Mouse (Mus musculus): Measurements from ENCODE around the gene Fermt2. TPM values are rescaled to one million over a fixed set of nuclear protein-coding genes. Genes with fewer than 3 reads are reported as not detected.

Gene Fermt2
- total RNA-seq (2021) (100 to 1,000 TPM in 1 of 2 experiments, 10 to 100 TPM in 1; 77.1 to 114 TPM), polyA plus RNA-seq (2012; rRNA removed) (11.5 and 12.5 TPM in 2 replicates)
- long read RNA-seq, transcript Fermt2-201 (15 exons, 3,293 nt): major isoform, 42 of 61 reads
- long read RNA-seq, partial matches to known transcripts: 12 of 61 reads
- long read RNA-seq, other reads (novel, unspliced or antisense): 7 of 61 reads

GRCm38 (mm10) chr14:45529411-45530363 lies at the start of gene Fermt2:
Gene Fermt2, minus strand, starts transcription at chr14:45530118.
- peak; percentile 94 for DNase-seq

DNA sequence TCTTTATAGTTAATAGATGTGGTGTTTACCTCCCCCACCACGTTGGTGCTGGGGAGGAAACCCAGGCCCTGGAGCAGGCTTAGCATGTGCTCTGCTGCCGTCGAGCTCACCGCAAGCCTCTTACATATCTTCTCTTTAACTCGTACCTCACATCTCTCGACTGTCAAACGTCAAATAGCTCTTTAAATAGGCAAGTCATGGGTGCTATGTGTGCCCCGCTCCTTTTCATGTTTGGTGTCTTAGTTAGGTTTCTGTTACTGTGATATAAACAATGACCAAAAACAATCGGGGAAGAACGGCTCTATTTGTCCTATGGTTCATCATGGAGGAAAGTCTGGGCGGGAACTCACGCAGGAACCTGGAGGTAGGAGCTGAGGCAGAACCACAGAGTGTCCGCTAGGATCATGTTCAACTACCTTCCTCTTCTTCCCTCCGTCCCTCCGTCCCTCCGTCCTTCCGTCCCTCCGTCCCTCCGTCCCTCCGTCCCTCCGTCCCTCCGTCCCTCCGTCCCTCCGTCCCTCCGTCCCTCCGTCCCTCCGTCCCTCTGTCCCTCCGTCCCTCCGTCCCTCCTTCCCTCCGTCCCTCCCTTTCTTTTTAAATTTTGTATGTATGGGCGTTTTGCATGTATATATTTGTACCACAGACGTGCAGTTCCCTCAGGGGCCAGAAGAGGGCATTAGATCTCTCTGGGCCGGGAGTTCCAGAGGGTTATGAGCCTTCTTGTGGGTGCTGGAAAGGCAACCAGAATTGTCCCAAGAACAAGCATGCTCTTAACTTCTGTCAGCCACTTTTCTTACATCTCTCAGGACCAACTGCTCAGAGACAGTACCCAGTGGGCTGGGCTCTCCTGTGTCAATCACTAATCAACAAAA lies 36.4 kb upstream of the Fermt2 start:
- DNase-seq: peak; percentile 58

DNA sequence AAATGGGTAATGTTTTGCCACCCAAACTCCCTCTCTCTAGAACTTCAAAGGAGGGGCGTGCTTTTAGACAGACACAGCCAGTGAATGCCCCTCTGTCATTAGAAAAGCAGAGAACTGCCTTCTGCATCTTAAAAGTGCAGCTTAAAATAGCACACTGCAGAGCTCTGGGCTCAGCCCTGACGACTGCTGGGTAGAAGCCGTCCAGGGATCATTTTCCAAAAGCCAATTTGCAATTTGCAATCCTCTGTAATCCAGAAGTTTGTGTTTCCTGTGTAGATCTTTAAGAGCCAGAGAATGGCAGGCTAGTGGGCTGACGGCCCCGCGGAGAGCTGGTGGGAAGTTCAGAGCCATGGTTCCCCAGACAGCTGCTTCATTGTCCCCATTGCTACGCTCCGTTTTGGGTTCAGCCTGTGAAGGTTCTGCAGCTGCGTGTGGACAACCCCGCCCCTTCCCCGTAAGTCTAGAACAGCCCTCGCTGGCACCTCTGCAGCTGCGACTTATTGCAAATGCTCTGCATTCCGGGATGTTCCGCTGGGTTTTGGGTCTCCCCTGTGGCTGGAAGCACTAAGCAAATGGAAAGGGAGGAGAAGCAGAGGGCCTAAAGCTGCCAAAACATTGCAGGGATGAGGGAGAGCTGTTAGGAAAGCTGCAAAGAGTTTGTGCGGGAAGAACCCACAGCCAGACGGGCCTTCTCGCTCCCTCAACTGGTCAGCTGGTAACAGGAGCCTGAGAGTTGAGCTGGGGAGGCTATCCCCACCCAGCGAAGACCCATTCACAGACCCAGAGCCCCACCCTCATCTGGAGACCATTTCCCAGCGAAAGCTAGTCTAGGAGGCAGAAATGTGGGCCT lies 35.5 kb upstream of the Fermt2 start:
- DNase-seq: peak; percentile 49

GRCm38 (mm10) chr14:45563577-45563976 lies 33.7 kb upstream of the Fermt2 start:
- DNase-seq: peak; percentile 51

DNA sequence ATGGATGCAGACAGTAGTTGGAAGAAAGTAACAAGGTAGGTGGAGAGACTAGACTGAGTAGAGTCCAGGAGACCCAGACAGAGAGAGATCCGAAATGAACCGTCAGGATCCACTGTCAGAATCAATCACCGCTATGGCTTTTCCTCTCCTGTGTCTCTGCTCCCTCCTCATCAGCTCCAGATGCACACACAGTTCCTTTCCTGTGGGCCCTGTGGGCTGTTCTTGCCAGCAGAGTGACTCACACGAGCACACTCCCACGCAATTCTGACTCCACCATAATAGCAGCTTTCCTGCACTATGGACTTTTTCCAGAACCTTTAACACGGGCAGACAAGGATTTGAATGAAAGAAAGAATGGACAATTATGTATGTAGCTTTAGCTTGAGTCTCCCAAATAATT lies 31.8 kb upstream of the Fermt2 start:
- DNase-seq: peak; percentile 43

DNA sequence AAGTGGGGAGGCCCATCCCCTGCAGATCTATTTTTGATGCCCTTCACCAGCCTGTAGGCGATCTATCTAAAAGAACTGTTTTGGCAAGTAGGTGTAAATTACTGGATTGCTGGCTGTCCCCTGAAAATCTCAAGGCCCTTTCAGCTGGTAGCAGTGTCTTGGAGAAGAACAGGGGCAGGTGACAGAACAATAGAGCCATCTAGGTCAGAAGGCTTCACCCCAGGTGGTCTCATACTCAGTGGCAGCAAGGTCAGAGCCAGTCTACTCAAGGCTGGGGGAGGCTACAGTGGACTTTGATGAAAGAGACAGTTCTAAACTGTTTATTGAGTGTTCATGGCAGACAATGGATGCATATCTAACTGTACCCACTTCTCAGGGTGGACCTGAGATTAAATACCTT lies 29.1 kb upstream of the Fermt2 start:
- DNase-seq: no peak

GRCm38 (mm10) chr14:45554336-45554735 lies 24.4 kb upstream of the Fermt2 start:
- DNase-seq: no peak

DNA sequence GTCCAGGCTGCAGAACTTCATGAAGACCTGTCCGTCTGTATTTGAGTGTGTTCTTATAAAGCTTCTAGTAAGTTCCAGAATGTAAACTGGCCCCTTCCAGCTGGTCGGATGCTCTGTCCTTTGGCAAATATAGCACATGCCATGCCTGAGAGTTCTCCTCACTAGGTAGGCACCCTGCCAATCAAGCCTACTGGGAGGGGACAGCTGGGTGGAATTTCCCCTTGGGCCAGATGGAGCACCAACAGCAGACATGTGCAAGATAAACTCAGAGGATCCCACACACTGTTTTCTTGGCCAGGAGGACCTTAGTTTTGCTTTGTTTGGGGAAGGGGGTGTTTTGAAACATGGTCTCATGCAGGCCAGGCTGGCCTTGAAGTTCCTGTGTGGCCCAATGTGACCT lies 23.9 kb upstream of the Fermt2 start:
- peak; percentile 17 for DNase-seq

- DNase-seq: no peak
These were observed 22.5 kb upstream of the Fermt2 start for GRCm38 (mm10) chr14:45552431-45552830.

DNA sequence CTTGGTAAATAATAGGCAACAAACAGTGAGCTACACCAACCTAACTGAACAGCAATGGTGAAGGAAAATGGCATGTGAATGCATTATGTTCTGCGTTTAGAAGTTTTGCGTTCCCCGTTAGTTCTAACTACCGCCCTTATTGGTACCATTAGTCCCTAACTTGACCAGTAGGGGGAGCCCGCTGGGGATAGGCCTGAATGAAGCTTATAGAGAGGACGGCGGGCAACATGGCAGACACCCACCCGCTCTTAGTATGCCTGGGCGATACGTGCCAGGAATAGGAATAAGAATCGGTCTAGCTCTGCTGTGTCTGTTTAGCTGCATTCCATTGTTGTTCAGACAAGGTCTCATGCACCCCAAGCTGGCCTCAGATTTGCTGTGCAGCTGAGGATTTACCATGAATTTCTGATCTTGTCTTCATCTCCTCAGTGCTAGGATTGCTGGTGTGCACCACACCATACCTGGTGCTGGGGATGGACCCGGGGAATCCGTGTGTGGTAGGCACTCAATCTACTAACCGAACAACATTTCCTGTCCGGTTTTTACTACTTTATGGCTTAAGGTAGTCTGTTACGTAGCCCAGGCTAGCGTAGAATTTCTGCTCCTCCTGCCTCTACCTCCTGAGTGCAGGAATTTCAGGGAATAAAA lies 21.3 kb upstream of the Fermt2 start:
- DNase-seq: no peak

DNA sequence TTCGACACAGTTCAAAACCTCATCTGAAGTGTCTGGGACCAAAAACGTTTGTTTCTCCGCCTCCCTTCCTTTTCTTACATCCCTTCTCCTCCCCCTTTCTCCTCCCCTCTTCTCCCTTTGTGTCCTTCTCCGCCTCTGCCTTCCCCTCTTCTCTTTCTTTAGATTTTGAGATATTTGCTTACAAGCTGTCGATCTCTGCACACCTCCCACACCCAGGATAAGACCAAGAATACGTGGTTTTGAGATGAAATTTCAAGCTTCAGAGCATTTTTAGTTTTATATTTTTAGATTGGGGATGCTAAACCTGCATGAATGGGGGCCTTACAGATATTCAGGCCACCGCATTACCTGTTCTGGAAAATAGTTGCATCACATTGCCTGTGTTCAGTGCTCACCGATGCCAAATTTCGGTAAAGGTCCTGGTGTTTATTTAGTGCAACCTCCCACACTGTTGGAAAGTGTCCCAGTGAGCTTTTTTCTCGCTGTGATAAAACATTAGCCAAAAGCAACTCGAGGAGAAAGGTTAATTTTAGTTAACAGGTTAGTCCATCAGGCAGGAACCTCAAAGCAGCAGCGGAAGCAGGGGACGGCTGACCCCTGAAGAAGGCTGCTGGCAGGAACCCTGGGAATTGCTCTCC lies 20.2 kb upstream of the Fermt2 start:
- peak; percentile 22 for DNase-seq

DNA sequence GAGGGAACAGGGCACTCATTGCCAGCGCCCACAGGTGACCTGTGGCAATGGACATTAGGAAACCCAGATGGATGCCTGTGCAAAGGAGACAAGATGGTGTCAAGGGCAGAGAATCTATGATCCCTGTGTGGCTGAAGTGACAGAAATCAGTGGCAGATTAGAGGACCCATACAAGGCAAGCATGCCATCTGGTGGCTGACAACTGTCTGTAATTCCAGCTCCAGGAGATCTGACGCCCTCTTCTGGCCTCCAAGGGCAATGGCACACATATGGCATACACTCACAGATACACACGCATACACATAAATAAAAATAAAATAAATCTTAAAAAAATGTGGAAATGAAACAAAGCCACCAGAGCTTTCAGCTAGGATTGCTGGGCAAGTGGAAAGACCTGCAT lies 18.2 kb upstream of the Fermt2 start:
- no peak for DNase-seq

DNA sequence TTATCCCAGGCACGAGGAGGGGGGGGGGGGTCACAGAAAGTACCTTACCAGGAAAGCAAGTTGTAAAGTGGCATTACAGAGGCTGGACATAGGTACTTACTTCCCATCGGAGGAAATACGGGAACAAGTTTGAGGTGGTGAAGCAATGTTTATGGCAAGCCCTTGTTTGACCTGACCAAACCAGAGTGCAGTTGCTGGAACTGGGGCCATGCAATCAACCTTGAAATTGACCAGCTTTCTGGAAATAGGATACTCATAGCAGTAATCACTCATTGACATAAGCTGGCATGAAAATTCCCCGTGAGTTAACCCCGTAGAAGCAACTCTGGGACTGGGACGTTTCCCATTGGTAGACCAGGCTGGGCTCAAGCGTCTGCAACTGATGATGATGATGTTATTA lies 15.0 kb upstream of the Fermt2 start:
- no peak for DNase-seq

- no peak for DNase-seq
These were observed 14.1 kb upstream of the Fermt2 start for GRCm38 (mm10) chr14:45544026-45544425.

DNA sequence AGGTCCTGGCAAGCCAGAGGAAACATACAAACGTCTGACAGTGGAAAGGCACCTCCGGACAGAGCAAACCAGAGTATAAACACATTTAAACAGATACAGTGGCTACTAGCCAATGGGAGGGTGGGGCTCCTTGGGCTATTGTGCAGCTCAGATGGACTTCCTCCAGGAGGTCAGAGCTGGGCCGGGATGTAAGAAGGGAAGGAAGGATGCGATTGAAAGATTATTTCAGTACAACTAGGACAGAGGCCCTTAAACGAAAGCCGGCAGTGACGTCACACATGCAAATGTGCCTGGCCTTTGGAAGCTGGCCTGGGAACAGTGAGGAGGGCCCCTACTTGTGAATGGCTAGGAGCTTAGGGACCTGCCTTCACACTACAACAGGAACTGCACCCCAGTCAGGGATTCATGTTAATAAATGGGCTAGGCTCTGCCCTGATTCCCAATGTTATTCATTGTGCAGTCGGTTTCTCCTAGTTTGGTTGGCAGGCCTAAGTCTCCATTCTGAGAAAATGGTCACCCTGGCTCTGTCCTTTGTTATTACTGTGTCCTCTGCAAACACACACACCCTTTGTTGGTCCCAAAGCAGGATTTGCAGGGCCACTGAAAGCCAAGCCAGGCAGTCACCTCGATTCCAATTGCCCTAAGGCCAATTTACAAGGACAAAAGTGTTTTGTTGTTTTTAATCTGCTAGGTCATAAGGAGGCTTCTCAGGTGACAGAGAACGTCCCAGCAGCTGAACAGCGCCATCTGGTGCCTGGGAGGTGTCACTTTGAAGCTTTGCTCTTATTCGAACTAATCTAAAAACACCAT lies 9.9 kb upstream of the Fermt2 start:
- peak; percentile 78 for DNase-seq

DNA sequence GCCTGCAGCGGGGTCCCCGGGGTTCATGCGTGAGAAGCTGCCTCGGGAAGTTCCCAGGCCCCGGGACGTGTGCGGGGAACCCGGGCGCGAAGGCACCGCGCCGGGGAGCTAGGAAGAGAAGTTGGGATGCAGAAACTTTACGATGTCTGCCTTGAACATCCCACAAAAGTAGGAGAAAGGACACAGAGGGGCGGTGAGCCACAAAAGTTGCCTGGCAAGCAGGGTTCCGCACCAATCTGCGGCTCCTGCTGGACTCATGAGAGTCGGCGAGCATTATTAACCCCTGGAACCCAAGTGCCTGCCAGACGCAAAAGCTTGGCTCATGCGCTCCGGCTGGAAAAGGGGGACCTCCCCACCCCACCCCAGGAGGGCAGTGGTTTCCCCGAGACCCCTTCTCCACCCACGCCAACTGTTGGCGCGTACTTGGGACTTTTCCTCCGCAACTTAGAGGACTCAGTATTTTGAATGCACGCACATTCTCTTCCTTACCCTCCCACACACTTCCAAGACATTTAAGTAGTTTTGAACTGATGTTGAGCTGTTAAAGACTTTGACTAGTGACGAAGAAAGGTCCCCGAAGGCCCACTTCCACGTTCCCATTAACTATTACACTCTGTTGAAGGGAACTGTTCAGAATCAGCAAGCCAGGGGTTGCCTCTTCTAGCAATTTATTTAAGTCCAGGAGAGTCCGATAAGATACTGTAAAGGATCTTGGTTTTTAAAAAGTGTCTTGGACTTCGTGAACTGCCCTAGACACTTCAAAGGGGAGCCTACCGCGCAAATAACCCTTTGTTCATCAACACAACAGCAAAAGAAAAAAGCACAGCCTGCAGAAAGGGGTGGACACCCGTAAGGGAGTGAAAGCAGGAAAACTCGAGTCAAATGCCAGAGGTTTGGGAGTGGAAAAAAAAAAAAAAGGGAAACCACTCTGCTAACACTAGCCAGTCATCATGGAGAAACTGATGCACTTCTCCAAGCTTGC lies 737 bp upstream of the Fermt2 start:
- no peak for DNase-seq

DNA sequence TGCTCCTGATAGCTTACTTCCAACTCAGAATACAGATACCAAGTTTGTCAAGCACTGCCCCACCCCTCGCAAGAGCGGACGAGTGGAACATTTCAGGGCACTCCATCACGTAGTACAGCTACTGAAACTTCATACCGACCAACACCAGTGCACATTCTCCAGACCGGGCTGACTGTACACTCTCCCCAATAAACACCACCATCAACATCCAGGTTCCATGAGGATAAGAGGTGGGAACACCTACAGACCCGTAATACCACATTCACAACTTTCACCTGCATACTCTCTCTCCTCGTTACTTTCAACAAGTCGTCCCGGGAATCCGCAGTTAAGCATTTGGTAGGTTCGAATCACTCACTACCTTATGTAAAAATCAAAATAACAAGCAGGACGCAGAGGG lies 1.1 kb downstream of the Fermt2 start:
- peak; percentile 56 for DNase-seq

- no peak for DNase-seq
These were observed 14.1 kb downstream of the Fermt2 start for GRCm38 (mm10) chr14:45515771-45516170.

Data from adrenal gland, adult 2 months (tissue).